Mouse (Mus musculus) intestine, embryonic 14.5 days (tissue): ENCODE measurements around the gene Ankfy1. TPM values are rescaled to one million over a fixed set of nuclear protein-coding genes. Genes with fewer than 3 reads are reported as not detected.
"Not testable (repeated sequence)": the region's sequence is repeated elsewhere in the genome, so short reads cannot be mapped to it uniquely, and the experiment has no call there.

Source experiments
- ATAC-seq: fragments of 200-750 bp; cut with Nextera tagmentation; replicated peaks from 2 replicates; pipeline ENCODE4 v1.8.0; 2017; ENCODE audit warnings: low read depth, moderate number of reproducible peaks, moderate TSS enrichment, moderate library complexity; ENCODE audit not compliant: low FRiP score, low TSS enrichment
- DNase-seq: peaks from one replicate; pipeline ENCODE4 v3.0.0-alpha.2; 2018; ENCODE audit warnings: low spot score
- H3K27ac ChIP-seq: fragments of 300-500 bp; sonication (generic); 2 replicates; pipeline ENCODE4 v1.5.1; 2014; ENCODE audit warnings: low read depth, mild to moderate bottlenecking, control low read depth
- H3K27me3 ChIP-seq: fragments of 300-500 bp; sonication (generic); replicated peaks from 2 replicates; pipeline ENCODE4 v1.6.1; 2014; ENCODE audit warnings: low read length, control low read depth; ENCODE audit not compliant: control insufficient read depth, insufficient read depth
- H3K36me3 ChIP-seq: fragments of 300-500 bp; sonication (generic); 2 replicates; pipeline ENCODE4 v1.6.1; 2014; ENCODE audit warnings: low read length, control low read depth; ENCODE audit not compliant: control insufficient read depth, insufficient read depth
- H3K4me1 ChIP-seq: fragments of 300-500 bp; sonication (generic); replicated peaks from 2 replicates; pipeline ENCODE4 v1.6.1; 2014; ENCODE audit warnings: low read length, control low read depth, mixed read lengths; ENCODE audit not compliant: control insufficient read depth, insufficient read depth
- H3K4me2 ChIP-seq: fragments of 300-500 bp; sonication (generic); 2 replicates; pipeline ENCODE4 v1.6.1; 2014; ENCODE audit warnings: low read length
- H3K4me3 ChIP-seq: fragments of 300-500 bp; sonication (generic); 2 replicates; pipeline ENCODE4 v1.5.1; 2014; ENCODE audit warnings: low read depth, low read length, control low read depth, mixed read lengths
- H3K9ac ChIP-seq: fragments of 300-500 bp; sonication (generic); 2 replicates; pipeline ENCODE4 v1.6.1; 2014; ENCODE audit warnings: mild to moderate bottlenecking, low read length
- H3K9me3 ChIP-seq: fragments of 300-500 bp; sonication (generic); 2 replicates; pipeline ENCODE4 v1.6.1; 2016; ENCODE audit warnings: low read length, control low read depth; ENCODE audit not compliant: control insufficient read depth
- WGBS: fragments of 180-500 bp; shearing (Covaris S2); extraction: QIAGEN DNeasy Blood & Tissue Kit; methylation state at CpG from one replicate; pipeline ENCODE4 v1.1.7; 2014; 5-methylcytosine and 5-hydroxymethylcytosine counted together
- polyA plus RNA-seq: library from polyadenylated mRNA; unstranded; fragments of >200 nt; fragmentation: Nextera tagmentation; extraction: Ambion mirVana; gene quantifications from 2 replicates; pipeline ENCODE4 v1.2.1, GENCODE M21; 2014

The Ankfy1 gene
- polyA plus RNA-seq, 1 experiment from 2014 or later = 32.8 TPM

GRCm38 (mm10) chr11:72760781-72761180, 71.0 kb downstream of the Ankfy1 start:
- Histone ChIP-seq H3K4me2 (no peak overlapping the region), H3K9me3 (no peaks in the 10 kb centered on the region), H3K36me3 (peaks cover 89% of the 10 kb centered on the region), H3K4me3 (no peak overlapping the region), H3K27me3 (no peaks in the 10 kb centered on the region), H3K27ac (no peak overlapping the region), H3K4me1 (no peaks in the 10 kb centered on the region), H3K9ac (no peak overlapping the region)
- no peak for ATAC-seq
- no peak for DNase-seq
- WGBS = 86% methylated on average over 1 of the region's 1 CpGs

- WGBS = 81% methylated on average over 4 of the region's 4 CpGs
- ATAC-seq (no peak), DNase-seq (no peak)
- H3K4me2 ChIP-seq = no peak overlapping the region
- H3K27ac ChIP-seq = no peak overlapping the region
- H3K4me3 ChIP-seq = no peak overlapping the region
- no peaks in the 10 kb centered on the region for H3K27me3 ChIP-seq
- no peaks in the 10 kb centered on the region for H3K9me3 ChIP-seq
- H3K4me1 ChIP-seq = peaks cover 4% of the 10 kb centered on the region; the same call in 1 of the 2 replicates
- H3K36me3 ChIP-seq = peaks cover 76% of the 10 kb centered on the region
- no peak overlapping the region for H3K9ac ChIP-seq
Measured at GRCm38 (mm10) chr11:72764270-72764669, 74.5 kb downstream of the Ankfy1 start.

- WGBS = 90% methylated on average over 8 of the region's 8 CpGs
- Histone ChIP-seq H3K9ac (no peak overlapping the region), H3K4me3 (no peak overlapping the region), H3K27ac (peak overlapping the region; percentile 70), H3K27me3 (no peaks in the 10 kb centered on the region), H3K36me3 (peaks cover 48% of the 10 kb centered on the region), H3K9me3 (no peaks in the 10 kb centered on the region), H3K4me2 (no peak overlapping the region), H3K4me1 (peaks cover 4% of the 10 kb centered on the region; the same call in 1 of the 2 replicates)
- DNase-seq (no peak), ATAC-seq (no peak)
Measured at GRCm38 (mm10) chr11:72767716-72768115, 77.9 kb downstream of the Ankfy1 start.

- no peaks in the 10 kb centered on the region for H3K9me3 ChIP-seq
- H3K4me2 ChIP-seq = no peak overlapping the region
- H3K9ac ChIP-seq = no peak overlapping the region
- peaks cover 35% of the 10 kb centered on the region for H3K36me3 ChIP-seq
- peak overlapping the region; percentile 70 for H3K27ac ChIP-seq
- H3K27me3 ChIP-seq = no peaks in the 10 kb centered on the region
- 70% methylated on average over 3 of the region's 3 CpGs for WGBS
- no peak overlapping the region for H3K4me3 ChIP-seq
- ATAC-seq (no peak), DNase-seq (no peak)
- H3K4me1 ChIP-seq = peaks cover 4% of the 10 kb centered on the region; the same call in 1 of the 2 replicates
Measured at GRCm38 (mm10) chr11:72769061-72769460, 79.3 kb downstream of the Ankfy1 start.

GRCm38 (mm10) chr11:72770324-72770723, 80.5 kb downstream of the Ankfy1 start:
- ATAC-seq (no peak), DNase-seq (no peak)
- Histone ChIP-seq H3K27me3 (no peaks in the 10 kb centered on the region), H3K9me3 (no peaks in the 10 kb centered on the region), H3K4me2 (no peak overlapping the region), H3K4me1 (peaks cover 4% of the 10 kb centered on the region; the same call in 1 of the 2 replicates), H3K36me3 (peaks cover 27% of the 10 kb centered on the region), H3K9ac (no peak overlapping the region), H3K27ac (no peak overlapping the region), H3K4me3 (no peak overlapping the region)
- 96% methylated on average over 3 of the region's 3 CpGs for WGBS

GRCm38 (mm10) chr11:72770816-72771215, 81.0 kb downstream of the Ankfy1 start:
- Histone ChIP-seq H3K9me3 (no peaks in the 10 kb centered on the region), H3K4me3 (no peak overlapping the region), H3K9ac (no peak overlapping the region), H3K4me1 (peaks cover 4% of the 10 kb centered on the region; the same call in 1 of the 2 replicates), H3K27me3 (no peaks in the 10 kb centered on the region), H3K4me2 (no peak overlapping the region), H3K36me3 (peaks cover 27% of the 10 kb centered on the region), H3K27ac (no peak overlapping the region)
- 74% methylated on average over 5 of the region's 5 CpGs for WGBS
- DNase-seq (no peak), ATAC-seq (no peak)

GRCm38 (mm10) chr11:72771461-72771860, 81.7 kb downstream of the Ankfy1 start:
- peaks cover 27% of the 10 kb centered on the region for H3K36me3 ChIP-seq
- no peaks in the 10 kb centered on the region for H3K9me3 ChIP-seq
- no peak overlapping the region for H3K9ac ChIP-seq
- peaks cover 4% of the 10 kb centered on the region; the same call in 1 of the 2 replicates for H3K4me1 ChIP-seq
- no peaks in the 10 kb centered on the region for H3K27me3 ChIP-seq
- DNase-seq = no peak
- ATAC-seq = no peak
- WGBS = 61% methylated on average over 4 of the region's 4 CpGs
- no peak overlapping the region for H3K4me2 ChIP-seq
- H3K27ac ChIP-seq = no peak overlapping the region
- H3K4me3 ChIP-seq = no peak overlapping the region

- peaks cover 21% of the 10 kb centered on the region for H3K36me3 ChIP-seq
- H3K4me1 ChIP-seq, H3K27me3 ChIP-seq, DNase-seq, H3K4me2 ChIP-seq, H3K9me3 ChIP-seq, H3K4me3 ChIP-seq, ATAC-seq, H3K9ac ChIP-seq, H3K27ac ChIP-seq: not testable (repeated sequence)
- 38% methylated on average over 1 of the region's 1 CpGs for WGBS
Measured at GRCm38 (mm10) chr11:72772611-72773010, 82.8 kb downstream of the Ankfy1 start.

GRCm38 (mm10) chr11:72778957-72779356, 89.2 kb downstream of the Ankfy1 start:
- no peaks in the 10 kb centered on the region for H3K9me3 ChIP-seq
- no peak overlapping the region for H3K4me2 ChIP-seq
- H3K27ac ChIP-seq = no peak overlapping the region
- no peaks in the 10 kb centered on the region for H3K4me1 ChIP-seq
- ATAC-seq = no peak
- no peaks in the 10 kb centered on the region for H3K36me3 ChIP-seq
- H3K9ac ChIP-seq = no peak overlapping the region
- H3K4me3 ChIP-seq = no peak overlapping the region
- H3K27me3 ChIP-seq = no peaks in the 10 kb centered on the region
- DNase-seq = no peak
